Mouse (Mus musculus) mouse embryonic stem cell (cell line): Measurements from ENCODE around the gene Chst5.
"Not testable (repeated sequence)": the region's sequence is repeated elsewhere in the genome, so short reads cannot be mapped to it uniquely, and the experiment has no call there.

Experiments used
- in situ Hi-C, 2 experiments: fragments of 300-500 bp; cut with MboI; formaldehyde crosslinking; loops; 1 replicate in 1 of 2; 3 replicates in 1 of 2; pipeline ENCODE4 v1.14.3; 2019 to 2020; ENCODE audit warnings: low sequenced_read_pairs in 2 of 2, low pct_unique_long_range_greater_than_20kb in 1 of 2, mixed read lengths in 1 of 2; ENCODE audit not compliant: unreplicated experiment in 1 of 2

The Chst5 gene

GRCm38 (mm10) chr8:111887479-111887878 is 22.8 kb downstream of the Chst5 start:
- in situ Hi-C loops, result no loop called here

DNA sequence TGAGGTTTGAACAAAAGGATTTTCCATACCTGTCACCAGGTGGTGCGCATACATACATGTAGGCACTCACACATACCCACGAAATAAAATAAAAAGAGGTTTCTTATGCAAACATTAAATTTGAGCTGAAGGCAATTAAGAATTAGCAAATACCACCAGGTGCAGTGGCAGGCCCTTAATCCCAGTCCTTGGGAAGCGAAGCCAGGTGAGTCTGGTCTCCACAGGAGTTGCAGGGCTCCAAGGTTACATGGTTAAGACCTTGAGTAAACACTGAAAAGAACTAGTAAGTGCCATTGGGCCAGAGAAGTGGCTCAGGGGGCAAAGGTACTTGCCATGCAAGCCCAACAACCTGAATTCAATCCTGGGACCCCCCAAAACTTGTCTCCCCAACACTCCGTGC is 26.6 kb downstream of the Chst5 start:
- in situ Hi-C loops, result no loop called here

DNA sequence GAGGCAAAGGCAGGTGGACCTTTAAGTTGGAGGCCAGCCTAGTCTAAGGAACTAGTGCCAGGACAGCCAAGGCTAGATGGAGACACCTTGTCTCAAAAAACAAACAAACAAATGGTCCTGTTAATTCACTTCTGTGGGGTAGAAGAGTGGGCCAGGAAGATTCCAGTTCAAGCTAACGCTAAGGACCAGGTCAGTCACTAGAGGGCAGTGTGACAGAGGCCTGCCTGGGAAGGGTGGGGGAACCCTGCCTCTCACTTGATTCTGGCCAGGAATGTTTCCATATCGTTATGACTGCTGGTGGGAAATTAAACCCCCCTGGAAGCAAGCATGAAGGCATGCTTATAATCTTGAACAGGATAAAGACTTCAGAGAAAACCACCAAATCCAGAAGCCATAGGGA is 28.7 kb downstream of the Chst5 start:
- in situ Hi-C loops, result no loop called here

GRCm38 (mm10) chr8:111877711-111878110 is 32.5 kb downstream of the Chst5 start:
- in situ Hi-C loops, result no loop called here

DNA sequence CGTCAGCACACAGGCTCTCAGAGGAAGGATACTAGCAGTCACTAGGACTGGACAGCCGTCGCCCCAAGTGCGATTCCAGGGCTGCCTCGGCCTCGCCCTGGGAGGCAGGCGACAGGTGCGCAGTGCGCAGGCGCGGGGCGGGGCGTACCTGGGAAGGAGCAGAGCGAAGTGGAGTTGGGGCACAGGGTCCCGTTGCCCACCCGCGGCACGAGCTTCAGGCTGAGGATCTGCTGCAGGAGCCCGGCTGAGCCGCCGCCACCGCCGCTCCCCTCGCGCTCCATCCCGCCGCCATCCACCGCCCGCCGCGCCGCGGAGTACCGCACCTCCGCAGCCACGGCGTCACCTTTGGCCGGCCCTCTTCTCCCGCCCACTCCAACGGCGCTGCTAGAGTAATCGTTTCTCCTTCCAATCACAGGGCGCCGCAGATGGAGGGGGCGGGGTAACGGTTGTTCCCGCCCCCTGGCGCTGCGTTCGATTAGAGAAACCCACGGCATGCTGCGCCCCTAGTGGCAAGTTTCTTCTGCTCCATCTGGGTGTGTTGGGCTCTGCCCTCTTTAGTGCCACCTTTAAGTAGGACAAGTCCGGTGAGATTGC is 33.8 kb downstream of the Chst5 start, which contains the start of gene Tmem170:
Tmem170 (minus strand) TSS at position 396 of the 594 bp plus-strand sequence.
- in situ Hi-C loops, result no loop called here

GRCm38 (mm10) chr8:111875758-111876157 is 34.5 kb downstream of the Chst5 start:
- in situ Hi-C loops, result no loop called here

DNA sequence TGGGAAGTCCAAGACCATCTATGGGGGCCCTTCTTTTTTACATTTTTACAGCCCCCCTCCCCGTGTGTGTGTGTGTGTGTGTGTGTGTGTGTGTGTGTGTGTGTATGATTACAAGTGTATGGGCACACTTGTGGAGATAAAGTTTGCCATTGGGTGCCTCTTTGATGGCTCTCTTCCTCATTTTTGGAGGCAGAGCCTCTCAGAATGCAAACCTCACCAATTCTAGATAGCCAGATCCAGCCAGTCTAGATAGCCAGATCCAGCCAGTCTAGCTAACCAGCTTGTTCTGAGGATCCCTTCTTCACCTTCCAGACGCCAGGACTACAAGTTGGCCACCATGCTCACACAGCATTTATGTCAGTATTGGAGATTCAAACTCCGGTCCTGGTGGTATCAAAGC is 39.0 kb downstream of the Chst5 start:
- in situ Hi-C loops, result no loop called here

DNA sequence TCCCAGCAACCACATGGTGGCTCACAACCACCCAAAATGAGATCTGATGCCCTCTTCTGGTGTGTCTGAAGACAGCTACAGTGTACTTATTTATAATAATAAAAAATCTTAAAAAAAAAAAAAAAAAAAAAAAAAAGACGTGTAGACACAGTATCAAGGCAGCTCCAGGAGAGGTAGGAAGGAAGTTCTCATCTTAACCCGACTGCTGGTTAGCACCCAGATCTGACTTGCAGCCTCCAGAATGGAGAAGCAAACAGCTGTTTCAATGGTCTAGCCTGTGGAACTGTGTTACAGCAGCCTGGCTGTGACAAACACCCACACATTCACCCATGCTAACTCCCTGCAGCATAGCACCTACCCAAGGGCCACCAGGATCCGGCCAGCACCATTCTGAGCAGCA is 39.9 kb downstream of the Chst5 start:
- in situ Hi-C loops, result no loop called here

- in situ Hi-C loops, result no loop called here
Observed at GRCm38 (mm10) chr8:111868664-111869063, 41.6 kb downstream of the Chst5 start.

GRCm38 (mm10) chr8:111865857-111866256 is 44.4 kb downstream of the Chst5 start:
- in situ Hi-C loops, result no loop called here

- in situ Hi-C loops, result no loop called here
Observed at GRCm38 (mm10) chr8:111865130-111865852, 45.0 kb downstream of the Chst5 start.

- in situ Hi-C loops, result no loop called here
Observed at GRCm38 (mm10) chr8:111864648-111865047, 45.6 kb downstream of the Chst5 start.

GRCm38 (mm10) chr8:111863280-111863679 is 47.0 kb downstream of the Chst5 start:
- in situ Hi-C loops, result no loop called here

DNA sequence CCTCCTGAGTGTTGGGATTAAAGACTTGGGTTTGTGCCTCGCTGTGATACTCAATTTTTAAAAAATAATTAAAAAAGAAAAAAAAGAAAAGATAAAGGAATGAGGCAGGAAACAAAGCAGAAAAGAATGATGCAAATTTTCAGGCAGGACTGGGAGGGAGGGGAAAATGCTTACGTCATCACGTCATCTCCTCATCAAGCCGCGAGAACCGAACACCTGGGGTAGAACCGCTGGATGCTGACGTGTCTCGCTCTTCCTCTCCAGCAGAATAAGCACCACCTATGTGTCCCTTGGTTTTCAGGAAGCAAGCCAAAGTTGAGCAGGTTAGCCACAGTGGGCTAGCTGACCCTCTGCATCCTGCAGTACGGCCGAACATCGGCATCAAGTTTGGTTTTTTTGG is 54.3 kb downstream of the Chst5 start:
- in situ Hi-C loops, result no loop called here

- in situ Hi-C loops, result no loop called here
Observed at GRCm38 (mm10) chr8:111853861-111854501, 56.3 kb downstream of the Chst5 start, which contains the start of gene Cfdp1. Gene Cfdp1 (minus strand): TSS chr8:111854291.

- in situ Hi-C loops, result not testable (repeated sequence)
Observed at GRCm38 (mm10) chr8:111853219-111853618, 57.0 kb downstream of the Chst5 start.

DNA sequence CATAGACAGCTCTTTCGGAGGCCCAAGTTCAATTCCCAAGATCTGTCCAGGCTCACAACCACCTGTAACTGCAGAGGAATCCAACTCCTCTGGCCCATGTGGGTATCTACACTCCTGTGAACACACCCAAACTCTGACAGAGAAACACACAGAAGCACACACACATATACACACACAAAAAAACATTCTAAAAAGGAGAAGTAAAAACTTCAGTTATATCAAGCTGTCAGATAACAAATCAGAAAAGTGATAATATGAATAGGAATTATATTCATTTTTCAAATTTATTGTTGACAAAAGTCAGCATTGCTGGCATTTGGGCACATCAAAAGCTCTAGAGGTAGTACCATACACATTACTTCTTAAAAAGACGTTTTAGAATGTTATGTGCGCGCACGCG is 63.5 kb downstream of the Chst5 start:
- in situ Hi-C loops, result no loop called here
